Mouse (Mus musculus): ENCODE measurements around the gene Ppp1r8.

DNA sequence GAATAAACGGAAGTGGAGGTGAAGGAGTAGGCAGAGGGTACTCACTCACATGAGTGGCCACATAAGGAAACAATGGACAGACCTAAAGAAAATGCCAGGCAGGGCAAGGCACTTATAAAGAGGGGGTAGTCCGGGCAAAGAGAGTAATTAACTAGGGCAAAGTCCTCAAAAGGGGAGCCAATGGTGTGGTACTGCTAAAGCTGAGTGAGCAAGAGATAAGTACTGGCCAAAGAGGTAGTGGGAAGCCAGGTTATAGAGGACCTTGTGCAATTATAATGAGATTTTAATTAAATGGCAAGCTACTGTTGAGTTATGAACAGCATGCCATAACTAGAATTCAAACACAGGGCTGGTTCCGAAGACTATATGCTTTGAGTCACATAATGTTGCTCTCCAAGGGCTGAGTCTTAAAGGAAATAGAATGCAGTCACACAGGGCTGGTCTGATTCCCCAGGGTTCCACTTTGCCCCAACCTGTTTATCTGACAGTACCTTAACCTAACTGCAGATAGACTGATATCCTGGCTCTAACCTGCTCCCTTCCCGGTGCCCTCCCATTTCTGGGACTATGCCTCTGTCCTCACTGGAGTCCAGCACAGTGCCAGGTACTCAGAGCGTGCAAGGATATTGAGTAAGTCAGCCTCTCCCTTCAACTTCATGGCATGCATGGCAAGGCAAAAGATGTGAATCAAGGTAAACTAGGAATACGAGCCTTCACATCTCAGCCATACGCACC is 31.6 kb upstream of the Ppp1r8 start:
- TF ChIP-seq CTCF (conservative IDR thresholded peaks at IDR 0.05; ENCODE audit: low read length) (no peak), NANOG (IDR thresholded peaks at IDR 0.05; ENCODE audit: borderline replicate concordance, low read length) (no peak)

Measured in E14TG2a.4 (cell line).